Mouse (Mus musculus): ENCODE measurements at regions not wholly inside any gene's neighbourhood (a gene's known extent, or its start where the extent isn't known, plus 50 kb on each side); places are given as distances from the start of the nearest gene placed in this dataset.

DNA sequence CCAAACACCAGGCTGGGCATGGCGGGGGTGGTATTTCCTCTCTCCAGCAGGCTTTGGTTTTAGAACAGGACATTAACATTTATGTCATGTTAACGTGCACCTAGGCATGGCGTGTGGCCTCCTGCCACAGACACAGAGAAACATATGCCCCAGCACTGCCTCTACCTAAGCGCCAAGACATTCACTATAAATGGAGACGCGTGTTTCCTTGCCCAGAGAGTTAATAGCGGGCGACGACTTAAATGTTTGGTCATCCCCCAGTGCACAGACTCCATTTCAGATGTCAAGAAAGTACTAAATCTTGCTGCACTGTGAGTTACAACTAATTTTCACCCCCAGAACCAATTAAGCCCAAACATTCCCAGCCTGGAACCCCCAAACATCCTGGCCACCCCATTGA is 646.3 kb downstream of the Rab28 start:
- no peak for TF ChIP-seq CTCF (conservative IDR thresholded peaks at IDR 0.05; ENCODE audit: insufficient read depth, insufficient read length, low read depth, low read length)
- TF ChIP-seq POLR2A (IDR thresholded peaks at IDR 0.05; ENCODE audit: low read depth, low read length) = no peak

All from kidney, adult 2 months (tissue).